Mouse (Mus musculus) liver, embryonic 14.5 days (tissue): ENCODE measurements around the gene C1ql1. TPM values are rescaled to one million over a fixed set of nuclear protein-coding genes. Genes with fewer than 3 reads are reported as not detected.

Experiments used
- ATAC-seq: fragments of 200-750 bp; cut with Nextera tagmentation; 2 replicates; pipeline ENCODE4 v1.8.0; 2017; ENCODE audit warnings: moderate number of reproducible peaks, mild to moderate bottlenecking, moderate library complexity; ENCODE audit not compliant: insufficient read depth
- DNase-seq, 3 experiments: peaks; one replicate each; pipeline ENCODE4 v3.0.0-alpha.2; 2012 to 2013; ENCODE audit warnings: low read depth in 3 of 3, low spot score in 3 of 3
- H3K27ac ChIP-seq: fragments of 300-500 bp; sonication (generic); 2 replicates; pipeline ENCODE4 v1.5.1; 2014; ENCODE audit warnings: moderate library complexity, mild to moderate bottlenecking, control low read depth, inconsistent platforms
- H3K27me3 ChIP-seq: fragments of 300-500 bp; sonication (generic); 2 replicates; pipeline ENCODE4 v1.6.1; 2014; ENCODE audit warnings: mild to moderate bottlenecking, low read length, moderate library complexity; ENCODE audit not compliant: control insufficient read depth, insufficient read depth
- H3K36me3 ChIP-seq: fragments of 300-500 bp; sonication (generic); replicated peaks from 2 replicates; pipeline ENCODE4 v1.6.1; 2014; ENCODE audit warnings: low read depth; ENCODE audit not compliant: control insufficient read depth, insufficient read depth
- H3K4me1 ChIP-seq, 2 experiments: fragments of 200-500 bp in 1 of 2; fragments of 300-500 bp in 1 of 2; sonication (generic) in 1 of 2; replicated peaks; 2 replicates each; pipeline ENCODE4 v1.6.1; 2012 to 2014; ENCODE audit warnings: antibody characterized with exemption in 1 of 2, inconsistent platforms in 1 of 2, low read length in 1 of 2; ENCODE audit not compliant: control insufficient read depth in 2 of 2, insufficient read depth in 2 of 2
- H3K4me2 ChIP-seq: fragments of 300-500 bp; sonication (generic); 2 replicates; pipeline ENCODE4 v1.6.1; 2014; ENCODE audit warnings: low read depth, mild to moderate bottlenecking, control low read depth, moderate library complexity
- H3K4me3 ChIP-seq, 2 experiments: fragments of 200-500 bp in 1 of 2; fragments of 300-500 bp in 1 of 2; sonication (generic) in 1 of 2; 2 replicates each; pipeline ENCODE4 v1.5.1; 2012 to 2014; ENCODE audit warnings: low read depth in 2 of 2, low read length in 2 of 2, mild to moderate bottlenecking in 2 of 2, control low read depth in 1 of 2, inconsistent platforms in 1 of 2, moderate library complexity in 1 of 2; ENCODE audit not compliant: insufficient read depth in 1 of 2
- H3K9ac ChIP-seq: fragments of 300-500 bp; sonication (generic); replicated peaks from 2 replicates; pipeline ENCODE4 v1.6.1; 2014; ENCODE audit warnings: mild to moderate bottlenecking, control low read depth, moderate library complexity
- H3K9me3 ChIP-seq: fragments of 300-500 bp; sonication (generic); 2 replicates; pipeline ENCODE4 v1.6.1; 2016; ENCODE audit warnings: low read length, mixed read lengths; ENCODE audit not compliant: control insufficient read depth
- CTCF ChIP-seq: IDR thresholded peaks from 2 replicates; pipeline ENCODE4 v1.5.1; 2016; ENCODE audit warnings: antibody characterized with exemption, low read depth, control low read depth
- EP300 ChIP-seq: IDR thresholded peaks from 2 replicates; pipeline ENCODE4 v1.6.1; 2016; ENCODE audit warnings: antibody characterized with exemption, low read depth
- WGBS: fragments of 180-500 bp; shearing (Covaris S2); extraction: QIAGEN DNeasy Blood & Tissue Kit; methylation state at CpG from one replicate; pipeline ENCODE4 v1.1.7; 2014; ENCODE audit not compliant: insufficient replicate concordance; 5-methylcytosine and 5-hydroxymethylcytosine counted together
- polyA plus RNA-seq, 2 experiments: library from polyadenylated mRNA; depleted of rRNA in 1 of 2; stranded (reverse) in 1 of 2; unstranded in 1 of 2; fragments of >200 nt; fragmentation: Nextera tagmentation in 1 of 2; extraction: Ambion mirVana in 1 of 2; gene quantifications; 2 replicates each; pipeline versions ENCODE4 v1.2.1 to v1.2.3; 2012 to 2014

C1ql1 gene
- polyA plus RNA-seq, 2 experiments = 0.17 TPM; not detected in 1

DNA sequence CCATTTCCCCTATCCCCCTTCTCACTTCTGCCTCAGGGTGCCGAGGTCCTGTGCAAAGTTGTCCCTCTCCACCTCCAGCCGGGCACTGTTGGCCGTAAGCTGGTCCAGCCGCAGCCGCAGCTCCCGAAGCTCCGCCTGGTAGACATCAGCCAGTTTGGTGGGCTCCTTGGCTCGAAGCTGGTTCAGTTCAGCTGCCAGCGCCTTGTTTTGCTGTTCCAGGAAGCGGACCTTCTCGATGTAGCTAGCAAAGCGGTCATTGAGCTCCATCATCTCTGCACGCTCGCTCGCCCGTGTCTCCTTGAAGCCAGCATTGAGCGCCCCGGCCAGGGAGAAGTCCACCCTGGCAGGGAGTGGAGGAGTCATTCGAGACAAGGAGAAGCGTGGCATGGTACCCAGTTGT lies 49.8 kb downstream of the C1ql1 start:
- Histone ChIP-seq H3K27ac (no peak overlapping the region), H3K36me3 (no peaks in the 10 kb centered on the region), H3K4me1 (peaks cover 31 to 40% of the 10 kb centered on the region in 2 experiments), H3K9me3 (no peaks in the 10 kb centered on the region), H3K4me2 (no peak overlapping the region), H3K27me3 (no peaks in the 10 kb centered on the region; the same call in 1 of the 2 replicates), H3K9ac (no peak overlapping the region), H3K4me3 (no peak overlapping the region)
- TF ChIP-seq CTCF (no peak), EP300 (no peak)
- no peak for ATAC-seq
- DNase-seq = no peak
- 79% methylated on average over 20 of the region's 20 CpGs for WGBS

DNA sequence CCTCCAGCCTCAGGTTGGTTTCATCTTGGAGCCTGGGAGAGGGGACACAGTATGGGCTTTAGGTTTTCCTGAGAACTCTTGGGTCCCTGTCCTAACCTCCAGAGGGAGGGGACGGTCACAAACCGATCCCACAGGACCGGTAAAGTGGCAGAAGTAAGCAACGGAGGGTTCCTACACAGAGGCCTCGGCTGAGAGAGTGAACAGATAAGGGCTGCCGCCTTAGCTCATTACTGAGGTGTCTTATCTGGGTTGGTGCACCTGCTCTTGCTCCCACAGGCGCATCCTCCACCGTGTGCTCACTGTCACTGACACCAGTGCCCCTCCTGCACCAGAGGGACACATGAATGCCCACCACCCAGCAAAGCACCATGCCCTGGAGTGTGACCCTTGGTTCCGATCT lies 50.7 kb downstream of the C1ql1 start:
- Histone ChIP-seq H3K9ac (peak overlapping the region; percentile 95), H3K4me3 (peak overlapping the region; percentile 76 to 78), H3K4me2 (peak overlapping the region; percentile 98), H3K27ac (peak overlapping the region; percentile 96), H3K36me3 (no peaks in the 10 kb centered on the region), H3K4me1 (peaks cover 35 to 44% of the 10 kb centered on the region in 2 experiments), H3K27me3 (no peaks in the 10 kb centered on the region; the same call in 1 of the 2 replicates), H3K9me3 (no peaks in the 10 kb centered on the region)
- ATAC-seq = peak; percentile 97
- peak; percentile 79 to 83 (median 81) for DNase-seq
- peak; percentile 11; the same call in 1 of the 2 replicates for TF ChIP-seq CTCF
- peak; percentile 85 for TF ChIP-seq EP300
- 9% methylated on average over 9 of the region's 9 CpGs for WGBS

GRCm38 (mm10) chr11:102894716-102895115 lies 51.8 kb downstream of the C1ql1 start:
- H3K36me3 ChIP-seq = no peaks in the 10 kb centered on the region
- ATAC-seq (no peak), DNase-seq (no peak)
- peak overlapping the region; percentile 96 for H3K27ac ChIP-seq
- TF ChIP-seq EP300 (no peak), CTCF (no peak)
- H3K9me3 ChIP-seq = no peaks in the 10 kb centered on the region
- H3K9ac ChIP-seq = peak overlapping the region; percentile 95
- H3K4me1 ChIP-seq = peaks cover 35 to 45% of the 10 kb centered on the region in 2 experiments
- WGBS = 74% methylated on average over 4 of the region's 4 CpGs
- H3K4me3 ChIP-seq = peak overlapping the region; percentile 76 to 78
- H3K4me2 ChIP-seq = peak overlapping the region; percentile 98
- no peaks in the 10 kb centered on the region; the same call in none of the 2 replicates for H3K27me3 ChIP-seq

DNA sequence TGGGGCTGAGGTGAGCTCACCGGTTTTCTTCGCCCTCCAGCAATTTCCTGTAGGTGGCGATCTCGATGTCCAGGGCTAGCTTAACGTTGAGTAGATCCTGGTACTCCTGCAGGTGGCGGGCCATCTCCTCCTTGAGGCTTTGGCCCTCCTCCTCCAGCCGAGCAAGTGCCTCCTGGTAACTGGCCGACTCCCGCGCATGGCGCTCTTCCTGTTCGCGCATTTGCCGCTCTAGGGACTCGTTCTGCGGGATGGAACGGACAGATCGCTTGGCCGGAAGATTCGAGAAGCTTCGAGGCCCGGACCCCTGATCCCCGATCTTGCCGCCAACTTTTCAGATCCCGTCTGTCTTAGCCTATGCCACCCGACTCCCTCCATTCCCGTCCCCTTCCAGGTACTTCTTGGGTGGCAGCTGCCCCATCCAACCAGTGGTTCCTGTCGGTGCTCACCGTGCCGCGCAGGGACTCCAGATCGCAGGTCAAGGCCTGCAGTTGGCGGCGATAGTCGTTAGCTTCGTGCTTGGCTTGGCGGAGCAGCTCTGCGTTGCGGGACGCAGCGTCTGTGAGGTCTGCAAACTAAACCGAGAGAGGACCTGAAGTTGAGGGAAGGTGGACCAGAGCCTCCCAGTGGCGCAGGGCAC lies 53.4 kb downstream of the C1ql1 start:
- no peaks in the 10 kb centered on the region for H3K36me3 ChIP-seq
- H3K4me1 ChIP-seq = peaks cover 35 to 45% of the 10 kb centered on the region in 2 experiments
- H3K4me3 ChIP-seq = peak overlapping the region; percentile 48 to 76
- H3K4me2 ChIP-seq = peak overlapping the region; percentile 98
- peak overlapping the region; percentile 65 for H3K27ac ChIP-seq
- no peaks in the 10 kb centered on the region; the same call in none of the 2 replicates for H3K27me3 ChIP-seq
- ATAC-seq (peak; percentile 69), DNase-seq (peak; percentile 77 to 84 (median 78))
- 6% methylated on average over 43 of the region's 43 CpGs for WGBS
- H3K9ac ChIP-seq = peak overlapping the region; percentile 87
- H3K9me3 ChIP-seq = no peaks in the 10 kb centered on the region
- TF ChIP-seq CTCF (peak; percentile 99), EP300 (no peak)

DNA sequence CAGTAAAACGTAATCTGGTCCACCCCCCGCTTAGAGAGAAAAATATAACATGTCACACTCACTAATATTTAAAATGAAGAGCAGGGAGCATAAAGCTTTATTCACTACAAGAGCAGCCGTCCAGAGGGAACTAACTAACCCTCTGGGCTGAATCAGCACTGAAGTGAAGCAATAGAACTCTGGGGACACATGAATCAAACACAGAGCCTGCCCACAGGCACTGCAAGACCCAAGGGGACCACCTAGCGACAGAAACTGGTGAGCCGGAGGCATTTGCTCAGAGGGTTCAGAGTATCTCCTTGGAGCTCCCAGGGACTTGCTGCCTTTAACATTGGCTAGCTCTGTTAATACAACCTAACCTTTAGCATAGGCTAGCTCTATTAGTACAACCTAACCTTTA lies 56.4 kb downstream of the C1ql1 start:
- Histone ChIP-seq H3K4me3 (no peak overlapping the region), H3K4me1 (peaks cover 26 to 34% of the 10 kb centered on the region in 2 experiments), H3K9me3 (no peaks in the 10 kb centered on the region), H3K36me3 (no peaks in the 10 kb centered on the region), H3K27ac (no peak overlapping the region), H3K27me3 (no peaks in the 10 kb centered on the region; the same call in none of the 2 replicates), H3K4me2 (no peak overlapping the region), H3K9ac (no peak overlapping the region)
- no peak for DNase-seq
- TF ChIP-seq CTCF = no peak
- no peak for TF ChIP-seq EP300
- no peak for ATAC-seq
- WGBS = 65% methylated on average over 5 of the region's 5 CpGs

Other genes with a start within 250 kb of the C1ql1 start
- gene Ccdc43, start 248.9 kb downstream of the C1ql1 start, polyA plus RNA-seq (2012; rRNA removed) = 4.0 and 7.1 TPM in 2 replicates
- 14.1 and 14.7 TPM in 2 replicates for gene Ccdc43, start 248.9 kb downstream of the C1ql1 start, polyA plus RNA-seq (2014; fragmentation: Nextera tagmentation; extraction: Ambion mirVana)
- gene Adam11, start 185.2 kb downstream of the C1ql1 start, polyA plus RNA-seq (2012; rRNA removed) = 0.30 TPM in 2 replicates
- 0.04 and 0.06 TPM in 2 replicates for gene Adam11, start 185.2 kb downstream of the C1ql1 start, polyA plus RNA-seq (2014; fragmentation: Nextera tagmentation; extraction: Ambion mirVana)
- 1.2 and 1.7 TPM in 2 replicates for gene Gjc1, start 127.0 kb downstream of the C1ql1 start, polyA plus RNA-seq (2012; rRNA removed)
- gene Gjc1, start 127.0 kb downstream of the C1ql1 start, polyA plus RNA-seq (2014; fragmentation: Nextera tagmentation; extraction: Ambion mirVana) = 1.1 and 1.5 TPM in 2 replicates
- not detected in 2 replicates for gene Higd1b, start 110.8 kb downstream of the C1ql1 start, polyA plus RNA-seq (2012; rRNA removed)
- not detected in 2 replicates for gene Higd1b, start 110.8 kb downstream of the C1ql1 start, polyA plus RNA-seq (2014; fragmentation: Nextera tagmentation; extraction: Ambion mirVana)
- 51.1 and 51.8 TPM in 2 replicates for gene Eftud2, start 65.7 kb downstream of the C1ql1 start, polyA plus RNA-seq (2012; rRNA removed)
- gene Eftud2, start 65.7 kb downstream of the C1ql1 start, polyA plus RNA-seq (2014; fragmentation: Nextera tagmentation; extraction: Ambion mirVana) = 88.8 and 116 TPM in 2 replicates
- 0.29 and 0.59 TPM in 2 replicates for gene Ccdc103, start 65.5 kb downstream of the C1ql1 start, polyA plus RNA-seq (2012; rRNA removed)
- 0.75 and 1.1 TPM in 2 replicates for gene Ccdc103, start 65.5 kb downstream of the C1ql1 start, polyA plus RNA-seq (2014; fragmentation: Nextera tagmentation; extraction: Ambion mirVana)
- not detected in 2 replicates for gene Fam187a, start 61.5 kb downstream of the C1ql1 start, polyA plus RNA-seq (2012; rRNA removed)
- 0.06 TPM in 1 of 2 replicates, not detected in the other for gene Fam187a, start 61.5 kb downstream of the C1ql1 start, polyA plus RNA-seq (2014; fragmentation: Nextera tagmentation; extraction: Ambion mirVana)
- gene Gfap, start 45.8 kb downstream of the C1ql1 start, polyA plus RNA-seq (2012; rRNA removed) = 8.2 and 12.6 TPM in 2 replicates
- 9.3 and 10.2 TPM in 2 replicates for gene Gfap, start 45.8 kb downstream of the C1ql1 start, polyA plus RNA-seq (2014; fragmentation: Nextera tagmentation; extraction: Ambion mirVana)
- gene Kif18b, start 21.6 kb downstream of the C1ql1 start, polyA plus RNA-seq (2012; rRNA removed) = 19.7 and 21.9 TPM in 2 replicates
- gene Kif18b, start 21.6 kb downstream of the C1ql1 start, polyA plus RNA-seq (2014; fragmentation: Nextera tagmentation; extraction: Ambion mirVana) = 6.3 TPM in 2 replicates
- gene Nmt1, start 81.5 kb upstream of the C1ql1 start, polyA plus RNA-seq (2012; rRNA removed) = 18.4 and 22.3 TPM in 2 replicates
- 44.3 and 51.2 TPM in 2 replicates for gene Nmt1, start 81.5 kb upstream of the C1ql1 start, polyA plus RNA-seq (2014; fragmentation: Nextera tagmentation; extraction: Ambion mirVana)
- 25.1 and 27.8 TPM in 2 replicates for gene Dcakd, start 81.6 kb upstream of the C1ql1 start, polyA plus RNA-seq (2012; rRNA removed)
- 25.7 and 30.6 TPM in 2 replicates for gene Dcakd, start 81.6 kb upstream of the C1ql1 start, polyA plus RNA-seq (2014; fragmentation: Nextera tagmentation; extraction: Ambion mirVana)
- 0.31 and 0.36 TPM in 2 replicates for gene Plcd3, start 155.0 kb upstream of the C1ql1 start, polyA plus RNA-seq (2012; rRNA removed)
- gene Plcd3, start 155.0 kb upstream of the C1ql1 start, polyA plus RNA-seq (2014; fragmentation: Nextera tagmentation; extraction: Ambion mirVana) = 0.06 and 0.29 TPM in 2 replicates
- gene Acbd4, start 155.0 kb upstream of the C1ql1 start, polyA plus RNA-seq (2012; rRNA removed) = 22.2 and 27.3 TPM in 2 replicates
- gene Acbd4, start 155.0 kb upstream of the C1ql1 start, polyA plus RNA-seq (2014; fragmentation: Nextera tagmentation; extraction: Ambion mirVana) = 49.7 and 63.2 TPM in 2 replicates
- gene Hexim1, start 169.5 kb upstream of the C1ql1 start, polyA plus RNA-seq (2012; rRNA removed) = 8.4 and 11.4 TPM in 2 replicates
- gene Hexim1, start 169.5 kb upstream of the C1ql1 start, polyA plus RNA-seq (2014; fragmentation: Nextera tagmentation; extraction: Ambion mirVana) = 2.4 and 2.6 TPM in 2 replicates
- 2.2 and 3.5 TPM in 2 replicates for gene Hexim2, start 185.7 kb upstream of the C1ql1 start, polyA plus RNA-seq (2012; rRNA removed)
- gene Hexim2, start 185.7 kb upstream of the C1ql1 start, polyA plus RNA-seq (2014; fragmentation: Nextera tagmentation; extraction: Ambion mirVana) = 3.4 and 4.4 TPM in 2 replicates
- gene Fmnl1, start 224.4 kb upstream of the C1ql1 start, polyA plus RNA-seq (2012; rRNA removed) = 2.3 and 3.5 TPM in 2 replicates
- gene Fmnl1, start 224.4 kb upstream of the C1ql1 start, polyA plus RNA-seq (2014; fragmentation: Nextera tagmentation; extraction: Ambion mirVana) = 2.3 and 3.5 TPM in 2 replicates